Mouse (Mus musculus) spleen, postnatal 10 days (tissue): ENCODE data around the gene Tbcb.
"Not testable (repeated sequence)": the region's sequence is repeated elsewhere in the genome, so short reads cannot be mapped to it uniquely, and the experiment has no call there.

Source experiments
- DNase-seq, 2 experiments: peaks; one replicate each; pipeline ENCODE4 v3.0.0; 2021 to 2022; ENCODE audit warnings: low spot score in 2 of 2

Gene Tbcb

DNA sequence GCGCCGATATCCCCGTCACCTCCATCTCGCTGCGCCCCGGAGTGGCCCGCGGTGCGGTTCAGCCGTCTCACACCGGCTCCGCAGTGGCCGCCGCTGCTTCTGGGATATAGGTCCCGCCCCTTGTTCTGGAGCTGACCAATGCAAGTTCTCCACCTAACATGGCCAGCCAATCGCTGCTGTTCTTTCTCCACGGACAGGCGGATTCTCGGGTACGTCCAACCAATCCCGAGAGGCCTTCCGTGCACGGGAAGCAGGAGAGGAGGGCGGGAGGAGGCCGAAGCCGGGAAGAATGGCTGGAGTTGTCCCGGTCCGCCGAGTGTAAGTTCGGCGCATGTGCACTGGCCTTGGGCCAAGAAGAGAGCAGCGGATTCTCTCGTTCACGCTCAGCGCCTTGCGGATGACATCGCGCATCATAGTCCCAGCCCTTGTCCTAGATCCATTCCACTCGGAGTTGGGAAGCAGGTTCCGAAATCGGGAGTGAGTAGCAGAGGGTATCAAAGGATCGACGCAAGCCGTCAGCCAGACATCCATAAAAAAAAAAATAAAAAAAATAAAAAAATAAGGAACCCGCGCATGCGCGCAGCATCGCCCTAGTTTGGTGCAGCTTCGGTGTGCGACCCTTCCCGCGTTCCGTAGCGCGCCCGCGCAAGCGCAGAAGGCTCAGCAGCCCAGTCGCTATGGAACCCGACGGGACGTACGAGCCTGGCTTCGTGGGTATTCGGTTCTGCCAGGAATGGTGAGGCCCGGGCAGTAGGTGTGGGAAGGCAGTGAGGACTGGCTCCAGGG lies at the start of gene Tbcb, which contains the start of gene Polr2i:
Gene Tbcb (minus strand): TSS at position 604 of the 786 bp plus-strand sequence.
Gene Polr2i (plus strand): TSS at position 280 of the 786 bp plus-strand sequence.
- DNase-seq = peak; percentile 92 to 96

GRCm38 (mm10) chr7:30281522-30281921 lies 49.5 kb upstream of the Tbcb start:
- no peak for DNase-seq

DNA sequence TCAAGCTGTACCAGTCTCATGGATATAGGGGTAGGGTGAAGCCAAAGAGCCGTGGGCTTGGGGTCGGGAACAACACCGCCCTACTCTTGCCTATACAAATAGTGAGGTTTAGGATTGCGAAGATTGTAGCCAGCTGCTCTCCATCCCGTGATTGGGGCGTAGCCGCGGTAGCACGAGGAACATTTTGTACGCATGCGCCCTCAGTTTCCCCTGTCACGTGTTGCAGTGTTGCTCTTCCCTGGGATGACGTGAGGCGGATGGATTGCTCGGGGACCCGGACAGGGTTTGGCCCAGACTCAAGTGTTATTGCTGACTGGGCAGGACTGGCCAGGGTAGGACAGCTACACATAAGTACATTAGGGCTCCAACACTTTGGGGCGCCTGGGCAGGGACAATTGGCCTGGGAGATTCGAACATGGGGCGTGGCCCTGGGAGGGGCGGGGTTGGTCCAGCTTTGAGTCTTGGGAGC lies 48.6 kb upstream of the Tbcb start:
- DNase-seq = peak; percentile 66 to 80

DNA sequence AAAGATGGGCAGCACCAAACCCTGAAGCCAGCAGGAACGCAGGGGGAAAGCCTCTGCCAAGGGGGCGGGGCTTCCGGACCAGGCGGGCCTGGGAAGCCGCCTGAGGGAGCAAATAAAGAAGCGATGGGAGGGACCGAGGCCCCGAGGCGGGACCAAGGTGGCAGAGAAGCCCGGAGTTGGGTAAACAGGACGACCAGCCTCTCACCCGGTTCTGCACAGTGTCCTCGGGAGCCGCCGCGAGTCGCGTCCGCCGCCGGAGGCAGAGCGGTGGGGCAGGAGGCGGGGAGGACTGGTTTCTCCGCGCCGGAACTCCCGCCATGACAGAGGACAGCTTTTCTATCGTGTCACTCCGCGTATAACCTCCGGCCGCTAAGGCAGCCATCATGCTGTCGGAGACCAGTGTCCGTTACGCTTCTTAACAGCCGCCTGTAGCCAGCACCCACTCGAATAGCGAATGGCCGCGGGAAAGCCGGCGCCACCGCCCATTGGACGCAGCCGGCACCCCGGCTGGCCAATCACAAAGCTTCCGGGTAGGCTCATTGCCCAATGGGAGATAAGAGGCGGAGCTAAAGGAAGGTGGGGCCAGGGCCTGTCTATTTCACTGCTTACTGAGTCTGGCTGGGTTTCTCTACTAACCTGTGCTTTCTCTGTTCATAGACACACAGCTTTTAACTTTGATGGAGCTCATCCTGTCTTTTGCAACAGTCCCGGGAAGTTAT lies 48.0 kb upstream of the Tbcb start, which contains the start of the genes Thap8 and Wdr62:
Gene Thap8 (plus strand): TSS at position 144 of the 719 bp plus-strand sequence.
Gene Wdr62 (minus strand): TSS at position 469 of the 719 bp plus-strand sequence.
- DNase-seq = peak; percentile 87 to 94

DNA sequence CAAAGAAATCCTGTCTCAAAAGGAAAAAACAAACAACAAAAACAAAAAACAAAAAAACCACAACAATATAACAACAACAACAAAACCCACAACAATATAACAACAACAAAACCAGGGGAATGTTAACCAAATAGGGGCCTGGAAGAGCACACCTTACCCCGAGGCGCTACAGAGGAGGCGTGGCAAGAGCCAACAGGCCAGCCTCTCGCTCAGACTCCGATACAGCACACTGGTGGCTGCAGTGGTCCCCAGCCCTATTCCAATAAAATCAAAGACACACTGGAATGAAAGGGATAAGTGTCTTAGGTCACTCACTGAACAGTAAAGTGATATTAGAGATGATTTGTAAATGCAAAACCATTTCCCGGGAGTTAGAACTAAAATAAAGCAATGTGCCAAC lies 47.5 kb upstream of the Tbcb start:
- DNase-seq = peak in 1 of 2 experiments; percentile 46

DNA sequence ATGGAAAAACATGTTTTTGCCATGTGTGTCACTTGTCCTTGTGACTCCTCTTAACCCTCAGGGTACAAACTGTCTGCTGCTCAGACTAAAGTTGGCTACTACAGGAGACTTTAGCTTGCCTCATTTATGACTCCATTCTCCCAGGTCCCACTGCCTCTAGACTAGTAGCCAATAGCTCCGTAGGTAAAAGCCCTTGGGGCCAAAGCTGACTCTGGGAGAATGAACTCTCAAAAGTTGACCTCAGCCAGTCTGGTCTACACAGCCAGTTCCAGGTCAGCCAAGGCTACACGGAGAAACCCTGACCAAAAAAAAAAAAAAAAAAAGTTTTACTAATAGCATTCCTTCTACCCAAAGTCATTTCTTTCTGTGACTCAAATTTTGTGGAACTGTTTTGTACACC lies 46.8 kb upstream of the Tbcb start:
- DNase-seq = no peak

DNA sequence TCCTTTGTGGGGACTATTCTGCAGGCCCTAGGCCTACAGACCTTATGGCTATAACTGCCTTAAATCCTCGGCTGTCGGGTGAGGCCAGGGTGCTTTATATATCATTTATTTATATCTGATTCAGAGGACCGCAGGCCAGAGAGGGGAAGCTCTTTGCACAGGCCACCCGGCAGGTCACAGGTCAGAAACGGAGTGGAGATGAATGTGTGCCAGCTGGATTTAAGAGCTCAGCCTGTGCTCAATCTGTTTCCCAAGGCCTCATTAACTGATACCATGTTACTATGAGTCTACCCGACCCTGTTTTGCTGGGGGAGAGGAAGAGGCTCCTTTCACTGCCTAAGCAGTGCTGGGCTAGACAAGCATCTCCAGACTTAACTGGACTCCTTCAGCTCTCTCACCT lies 42.3 kb upstream of the Tbcb start:
- DNase-seq = no peak

DNA sequence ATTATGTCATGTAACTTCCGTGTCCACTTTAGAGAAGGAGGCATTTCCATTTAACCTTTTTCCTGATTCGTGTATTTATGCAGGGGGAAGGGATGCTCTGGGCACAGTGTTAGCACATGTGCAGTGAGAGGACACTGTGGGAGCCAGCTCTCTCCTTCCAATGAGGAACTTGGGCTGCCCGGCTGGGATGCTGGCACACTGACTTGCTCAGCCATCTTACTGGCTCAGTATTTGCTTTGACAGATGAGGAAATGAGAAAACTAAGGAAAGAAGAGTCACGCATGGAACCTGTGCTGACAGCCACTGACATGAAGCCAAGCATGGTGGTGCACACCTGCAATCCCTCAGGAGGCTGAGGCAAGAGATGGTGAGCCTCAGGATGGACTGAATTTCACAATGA lies 37.6 kb upstream of the Tbcb start:
- no peak for DNase-seq

DNA sequence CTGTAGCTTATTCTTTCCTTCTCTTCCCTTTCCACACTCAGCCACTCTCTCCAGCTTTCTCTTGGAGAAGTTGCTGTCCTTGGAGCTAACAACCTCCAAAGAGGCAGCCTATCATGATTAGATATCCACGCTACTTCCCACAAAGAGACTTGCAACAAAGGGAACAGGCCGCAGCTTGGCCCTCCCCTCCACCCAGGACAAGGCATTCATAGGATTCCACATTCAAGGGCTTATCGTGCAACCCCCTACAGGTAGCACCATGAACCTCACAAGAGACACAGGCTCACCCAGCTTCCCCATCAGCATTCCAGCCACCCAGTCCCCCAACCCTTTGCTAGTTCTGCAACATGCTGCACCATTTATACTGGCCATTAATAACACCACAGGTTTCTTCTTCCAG lies 34.7 kb upstream of the Tbcb start:
- no peak for DNase-seq

GRCm38 (mm10) chr7:30265935-30266334 lies 33.9 kb upstream of the Tbcb start:
- no peak for DNase-seq

GRCm38 (mm10) chr7:30265531-30265930 lies 33.5 kb upstream of the Tbcb start:
- DNase-seq = no peak

DNA sequence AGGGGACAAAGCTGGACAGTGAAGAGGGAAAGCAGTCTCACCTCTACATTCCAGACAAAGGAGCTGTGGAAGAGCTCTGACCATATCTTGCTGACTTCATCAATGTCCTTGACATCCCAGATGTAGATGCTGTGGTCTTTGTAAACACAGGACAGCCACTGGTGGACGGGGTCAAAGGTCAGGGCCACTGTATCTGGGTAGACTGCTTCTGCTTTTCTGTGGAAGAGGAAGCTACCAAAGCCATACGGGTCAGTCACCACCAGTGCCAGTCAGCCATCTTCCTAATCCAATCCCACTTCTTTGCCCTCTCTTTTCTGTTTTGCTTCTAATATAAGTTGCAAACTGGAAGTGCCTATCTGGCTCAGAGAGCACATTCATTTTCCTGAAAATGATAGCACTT lies 33.0 kb upstream of the Tbcb start:
- no peak for DNase-seq

GRCm38 (mm10) chr7:30251956-30252954 lies 20.2 kb upstream of the Tbcb start:
- DNase-seq = no peak

GRCm38 (mm10) chr7:30237374-30237773 lies 5.3 kb upstream of the Tbcb start:
- DNase-seq = not testable (repeated sequence)

DNA sequence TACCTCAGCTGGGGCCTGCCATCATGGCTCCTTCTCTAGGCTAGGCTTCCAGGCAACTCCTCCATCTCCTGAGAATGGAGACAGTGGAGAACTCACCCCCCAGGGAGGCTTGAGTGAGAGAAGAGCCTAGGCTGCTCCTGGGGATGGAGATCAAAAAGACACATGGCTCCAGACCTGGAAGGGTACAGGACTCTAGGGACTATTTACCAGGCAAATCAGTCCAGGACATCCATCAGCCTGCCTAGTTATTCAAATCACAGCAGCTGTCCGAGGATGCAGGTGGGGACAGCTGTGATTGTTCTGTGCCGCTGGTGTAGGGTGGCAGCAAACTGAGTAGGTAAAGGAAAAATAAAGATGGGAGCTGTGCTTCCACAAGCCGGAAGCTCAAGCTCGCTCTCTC lies 3.6 kb upstream of the Tbcb start, which contains the start of gene Ovol3:
Gene Ovol3 (minus strand): TSS at position 101 of the 400 bp plus-strand sequence.
- DNase-seq = no peak

DNA sequence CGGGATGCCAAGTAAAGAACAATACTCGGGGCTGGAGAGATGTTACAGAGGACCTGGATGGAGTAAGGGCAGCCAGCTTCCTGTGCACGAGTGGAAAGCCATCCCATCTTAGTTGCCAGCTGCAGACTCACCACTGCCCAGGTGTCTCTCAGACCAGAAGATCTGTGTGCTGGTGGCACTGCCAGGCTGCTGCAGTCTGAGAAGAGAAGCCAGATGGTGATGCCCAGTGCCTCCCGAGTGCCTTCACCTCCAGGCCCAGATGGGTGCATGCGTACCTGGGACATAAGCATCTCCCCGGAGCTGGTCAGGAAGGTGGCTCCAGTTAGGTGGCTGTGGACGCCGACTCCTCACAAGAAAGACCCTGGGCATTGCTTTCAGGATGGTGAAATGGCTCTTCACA lies 3.0 kb upstream of the Tbcb start:
- no peak for DNase-seq

DNA sequence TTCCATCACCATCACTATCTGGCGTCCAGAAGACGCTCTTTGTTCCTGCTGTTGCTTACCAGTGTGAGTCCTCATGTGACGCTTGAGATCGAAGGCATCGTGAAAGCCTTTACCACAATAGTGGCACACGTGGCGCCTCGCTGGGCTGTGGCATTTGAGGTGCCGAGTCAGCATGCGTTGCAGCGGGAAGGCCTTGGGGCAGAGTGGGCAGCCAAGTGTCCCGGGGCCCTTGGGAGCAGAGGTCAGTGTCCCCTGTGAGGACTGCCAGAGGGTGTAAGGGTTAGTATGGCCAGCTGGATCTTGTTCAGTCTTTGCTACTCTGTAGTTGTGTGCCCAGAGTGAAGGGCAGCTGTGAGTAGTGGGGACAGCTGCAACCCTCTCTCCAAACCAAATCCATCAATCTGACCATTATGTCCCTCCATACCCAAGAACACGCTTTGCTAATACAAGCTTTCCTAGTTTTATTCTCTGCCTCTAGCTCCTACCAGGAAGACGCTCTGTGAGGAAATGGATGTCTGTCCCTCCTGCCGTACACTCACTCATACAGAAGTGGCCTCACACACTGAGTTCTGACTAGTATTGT lies 2.3 kb upstream of the Tbcb start:
- DNase-seq = no peak

DNA sequence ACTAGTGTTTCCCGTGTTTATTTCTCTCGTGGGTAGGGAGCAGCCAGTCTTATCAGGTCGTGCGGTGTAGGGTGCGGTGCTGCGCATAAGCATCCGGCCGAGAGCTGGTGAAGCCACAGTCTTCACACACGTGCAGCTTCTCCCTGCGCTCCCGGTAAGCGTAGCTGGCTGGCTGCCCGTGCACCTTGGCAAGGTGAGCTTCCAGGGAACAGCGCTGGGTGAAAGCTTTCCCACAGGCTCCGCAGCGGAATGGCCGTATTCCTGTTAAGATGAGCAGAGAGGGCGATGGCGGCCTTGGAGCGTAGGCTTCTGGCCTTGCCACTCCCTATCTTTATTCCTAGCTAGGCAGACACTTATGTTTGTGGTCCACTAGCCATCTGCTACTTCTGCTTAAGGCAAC lies 1.3 kb upstream of the Tbcb start:
- no peak for DNase-seq

DNA sequence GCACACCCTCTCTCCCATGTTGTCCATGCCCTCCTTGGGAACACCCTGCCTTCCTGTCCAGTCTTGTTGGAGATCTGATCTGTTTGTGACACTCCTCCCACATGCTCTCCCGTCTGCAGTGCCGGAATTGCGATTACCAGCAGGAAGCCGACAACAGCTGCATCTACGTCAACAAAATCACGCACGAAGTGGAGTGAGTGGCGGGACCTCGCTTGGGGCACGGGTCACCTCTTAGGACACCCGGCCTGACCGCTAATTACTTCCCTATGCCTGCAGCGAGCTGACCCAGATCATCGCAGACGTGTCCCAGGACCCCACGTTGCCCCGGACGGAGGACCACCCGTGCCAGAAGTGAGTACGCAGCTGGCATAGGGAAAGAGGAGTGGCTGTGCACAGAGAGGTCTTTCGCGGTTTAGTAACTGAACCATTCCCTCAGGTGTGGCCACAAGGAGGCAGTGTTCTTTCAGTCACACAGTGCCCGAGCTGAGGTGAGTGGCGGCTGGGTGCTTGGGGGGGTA lies 618 bp upstream of the Tbcb start:
- peak; percentile 59 to 80 for DNase-seq

DNA sequence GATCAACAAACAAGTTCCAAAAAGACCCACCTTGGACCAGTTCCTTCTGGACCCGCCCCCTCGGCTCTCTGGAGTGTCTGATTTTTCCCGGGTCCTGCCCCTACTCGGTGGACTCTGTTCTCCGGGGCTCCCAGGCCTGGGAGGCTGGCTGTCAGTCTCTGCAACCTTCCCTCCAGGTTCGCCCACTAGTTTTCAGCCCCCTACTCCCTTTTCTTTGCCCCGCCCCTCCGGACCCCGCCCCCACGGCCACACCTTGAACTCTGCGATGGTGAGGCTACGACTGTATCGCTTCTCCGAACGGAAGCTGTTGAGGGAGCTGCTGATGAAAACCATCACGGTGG lies 774 bp downstream of the Tbcb start:
- no peak for DNase-seq

DNA sequence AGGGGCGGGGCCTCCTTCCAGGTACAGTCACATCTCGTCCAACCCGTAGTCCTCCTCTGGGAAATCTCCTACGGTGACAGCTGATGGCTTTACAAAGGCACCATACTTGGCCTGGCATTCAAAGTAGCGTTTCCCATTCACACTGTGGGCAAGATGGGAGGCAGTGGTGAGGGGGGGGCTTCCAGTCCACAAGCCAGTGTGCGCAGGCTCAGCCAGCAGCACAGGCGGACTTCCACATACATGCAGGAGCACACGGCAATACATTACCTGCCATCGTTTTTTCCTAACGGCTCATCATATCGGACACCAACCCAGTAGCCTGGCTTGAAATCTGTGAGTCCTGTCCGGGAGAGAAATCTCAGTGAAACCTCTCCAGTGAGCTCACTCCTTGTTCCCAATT lies 7.9 kb downstream of the Tbcb start:
- no peak for DNase-seq
